Mouse (Mus musculus) bone marrow, adult 2 months (tissue): ENCODE results near the gene Nabp2. TPM values are rescaled to one million over a fixed set of nuclear protein-coding genes. Genes with fewer than 3 reads are reported as not detected.

Experiments used
- H3K27ac ChIP-seq: fragments of 200-500 bp; 2 replicates; pipeline ENCODE4 v1.5.1; 2012; ENCODE audit warnings: low read depth, mild to moderate bottlenecking, control low read depth, inconsistent platforms, low read length; ENCODE audit not compliant: control insufficient read depth, poor library complexity, insufficient read depth
- H3K4me1 ChIP-seq: fragments of 200-500 bp; 2 replicates; pipeline ENCODE4 v1.6.1; 2011; ENCODE audit warnings: low read length; ENCODE audit not compliant: control insufficient read depth, insufficient read depth
- H3K4me3 ChIP-seq: fragments of 200-500 bp; replicated peaks from 2 replicates; pipeline ENCODE3; 2011; ENCODE audit warnings: mild to moderate bottlenecking, low read depth, low read length, control low read depth; ENCODE audit not compliant: control insufficient read depth
- CTCF ChIP-seq: fragments of 200-500 bp; IDR thresholded peaks from 2 replicates; pipeline ENCODE4 v1.5.1; 2011; ENCODE audit warnings: low read length, control low read depth; ENCODE audit not compliant: control insufficient read depth, insufficient read depth
- POLR2A ChIP-seq: fragments of 200-500 bp; IDR thresholded peaks from 2 replicates; pipeline ENCODE4 v1.6.1; 2011; ENCODE audit warnings: low read depth, mild to moderate bottlenecking, control low read depth, low read length, borderline replicate concordance; ENCODE audit not compliant: control insufficient read depth
- WGBS: fragments of 180-500 bp; shearing (Covaris S2); methylation state at CpG from one replicate; pipeline ENCODE4 v1.1.7; 2018; 5-methylcytosine and 5-hydroxymethylcytosine counted together
- polyA plus RNA-seq: library from polyadenylated mRNA; stranded (reverse); fragments of >200 nt; gene quantifications from 2 replicates; pipeline ENCODE4 v1.2.4, GENCODE M21; 2011; ENCODE audit warnings: low replicate concordance; ENCODE audit not compliant: missing spikeins, insufficient read depth, insufficient read length

Nabp2 gene
- polyA plus RNA-seq, 1 experiment: 40.0 TPM

- Histone ChIP-seq H3K27ac (peak within 1 kb of the TSS; percentile 98), H3K4me3 (peak within 1 kb of the TSS; percentile 84), H3K4me1 (peaks cover 1% of the 10 kb centered on the region; the same call in 1 of the 2 replicates)
- WGBS: 1% methylated on average over 72 of the region's 73 CpGs
- TF ChIP-seq POLR2A (peak; percentile 60; the same call in 1 of the 2 replicates), CTCF (peak; percentile 61)
These were observed 34.7 kb downstream of the Nabp2 start, which contains the start of gene Ankrd52 for GRCm38 (mm10) chr10:128376455-128377211. Gene Ankrd52, plus strand, starts transcription at chr10:128377115.

GRCm38 (mm10) chr10:128376099-128376454, 35.2 kb downstream of the Nabp2 start:
- WGBS: 57% methylated on average over 4 of the region's 4 CpGs
- H3K4me3 ChIP-seq: peak overlapping the region; percentile 73
- peaks cover 1% of the 10 kb centered on the region; the same call in 1 of the 2 replicates for H3K4me1 ChIP-seq
- H3K27ac ChIP-seq: peak overlapping the region; percentile 98; the same call in 1 of the 2 replicates
- TF ChIP-seq CTCF (no peak), POLR2A (no peak)

DNA sequence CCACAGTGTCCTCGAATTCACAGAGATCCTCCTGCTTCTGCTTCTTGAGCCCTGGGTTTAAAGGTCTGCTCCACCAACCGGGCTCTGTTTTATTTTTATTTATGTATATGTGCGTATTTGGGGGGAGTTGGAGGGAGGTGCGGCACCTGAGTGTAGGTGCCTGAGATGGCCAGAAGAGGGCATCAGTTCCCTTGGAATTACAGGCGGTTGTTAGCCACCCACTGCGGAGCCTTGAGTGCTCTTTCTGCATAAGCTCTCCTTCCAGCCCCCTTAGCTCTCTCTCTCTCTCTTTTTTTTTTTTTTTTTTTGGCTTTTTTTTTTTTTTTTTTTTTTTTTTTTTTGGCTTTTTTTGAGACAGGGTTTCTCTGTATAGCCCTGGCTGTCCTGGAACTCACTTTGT, 36.9 kb downstream of the Nabp2 start:
- Histone ChIP-seq H3K27ac (no peak overlapping the region), H3K4me3 (no peak overlapping the region), H3K4me1 (peaks cover 1% of the 10 kb centered on the region; the same call in 1 of the 2 replicates)
- 92% methylated on average over 6 of the region's 6 CpGs for WGBS
- TF ChIP-seq CTCF (peak; percentile 48), POLR2A (no peak)

DNA sequence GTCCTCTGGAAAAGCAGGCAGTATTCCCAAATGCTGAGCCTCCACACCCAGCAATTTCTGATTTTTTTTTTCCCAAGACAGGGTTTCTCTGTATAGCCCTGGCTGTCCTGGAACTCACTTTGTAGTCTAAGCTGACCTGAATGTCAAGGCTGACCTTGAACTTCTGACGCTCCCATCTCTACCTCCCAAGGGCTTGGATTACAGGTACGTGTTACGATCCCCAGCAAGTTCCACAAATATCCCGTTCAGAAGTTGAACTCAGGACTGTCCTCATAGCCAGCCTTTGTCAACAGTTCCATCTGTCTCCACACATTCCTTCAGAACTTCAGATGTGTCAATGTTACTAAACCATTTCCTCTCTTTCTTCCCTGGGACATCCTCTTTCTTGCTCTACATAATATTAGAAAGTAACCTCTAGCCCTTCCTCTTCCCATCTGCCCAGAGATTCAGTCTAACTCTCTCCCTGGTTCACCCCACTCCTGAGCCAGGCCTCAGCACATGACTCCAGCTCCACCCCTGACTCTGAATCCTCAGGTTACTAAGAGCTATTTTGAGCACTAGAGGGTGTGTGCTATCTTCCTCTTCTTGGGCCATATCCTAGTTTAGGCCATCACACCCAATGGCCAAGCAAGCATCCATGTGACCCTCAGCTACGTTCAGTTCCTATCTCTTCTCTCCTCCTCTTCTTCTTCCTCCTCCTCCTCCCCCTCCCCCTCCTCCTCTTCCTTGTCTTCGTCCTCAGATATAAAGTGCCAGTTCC, 38.1 kb downstream of the Nabp2 start:
- TF ChIP-seq POLR2A (no peak), CTCF (no peak)
- peak overlapping the region; percentile 22; the same call in 1 of the 2 replicates for H3K27ac ChIP-seq

DNA sequence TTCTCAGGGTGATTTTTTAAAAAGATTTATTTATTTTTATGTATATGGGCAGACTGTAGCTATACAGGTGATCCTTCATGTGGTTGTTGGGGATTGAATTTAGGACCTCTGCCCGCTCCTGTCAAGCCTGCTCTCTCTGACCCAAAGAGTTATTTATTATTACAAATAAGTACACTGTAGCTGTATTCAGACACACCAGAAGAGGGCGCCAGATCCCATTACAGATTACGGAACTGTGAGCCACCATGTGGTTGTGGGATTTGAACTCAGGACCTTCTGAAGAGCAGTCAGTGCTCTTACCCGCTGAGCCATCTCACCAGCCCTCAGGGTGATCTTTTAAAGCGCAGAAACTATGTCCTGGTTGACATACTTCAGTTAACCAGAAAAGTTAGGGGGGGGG, 39.1 kb downstream of the Nabp2 start:
- WGBS: 77% methylated on average over 5 of the region's 5 CpGs
- no peaks in the 10 kb centered on the region; the same call in 1 of the 2 replicates for H3K4me1 ChIP-seq
- no peak overlapping the region for H3K4me3 ChIP-seq
- TF ChIP-seq POLR2A (no peak), CTCF (no peak)
- H3K27ac ChIP-seq: no peak overlapping the region

More for the DNA sequence above, 38.1 kb downstream of the Nabp2 start:
- Histone ChIP-seq H3K4me1 (peaks cover 1% of the 10 kb centered on the region; the same call in 1 of the 2 replicates), H3K4me3 (no peak overlapping the region)
- WGBS: 44% methylated on average over 6 of the region's 6 CpGs

- TF ChIP-seq CTCF: no peak
- no peak for TF ChIP-seq POLR2A
- 48% methylated on average over 4 of the region's 4 CpGs for WGBS
- Histone ChIP-seq H3K4me3 (no peak overlapping the region), H3K27ac (no peak overlapping the region), H3K4me1 (no peaks in the 10 kb centered on the region; the same call in 1 of the 2 replicates)
These were observed 40.7 kb downstream of the Nabp2 start for GRCm38 (mm10) chr10:128370601-128371000.

- no peak for TF ChIP-seq POLR2A
- no peak for TF ChIP-seq CTCF
- WGBS: 73% methylated on average over 6 of the region's 6 CpGs
- no peaks in the 10 kb centered on the region; the same call in 1 of the 2 replicates for H3K4me1 ChIP-seq
- H3K27ac ChIP-seq: no peak overlapping the region
- H3K4me3 ChIP-seq: no peak overlapping the region
These were observed 41.3 kb downstream of the Nabp2 start for GRCm38 (mm10) chr10:128370021-128370420.

- Histone ChIP-seq H3K4me1 (no peaks in the 10 kb centered on the region; the same call in 1 of the 2 replicates), H3K4me3 (no peak overlapping the region), H3K27ac (peak overlapping the region; percentile 97; the same call in 1 of the 2 replicates)
- 77% methylated on average over 6 of the region's 6 CpGs for WGBS
- TF ChIP-seq CTCF (no peak), POLR2A (no peak)
These were observed 41.7 kb downstream of the Nabp2 start for GRCm38 (mm10) chr10:128369599-128369998.
